Mouse (Mus musculus) spleen, embryonic (tissue): ENCODE measurements around the gene Sdr39u1.

Source experiments
- CTCF ChIA-PET: fragments of 350-600 bp; sonication (Branson Sonifier 250); formaldehyde crosslinking; loops from one replicate; lab custom pipeline; 2022; lab: Charles Lee

Sdr39u1 gene

GRCm38 (mm10) chr14:55857588-55857987 lies 42.5 kb downstream of the Sdr39u1 start:
- CTCF ChIA-PET = no interaction called here

- CTCF ChIA-PET = no interaction called here
These were observed 45.0 kb downstream of the Sdr39u1 start for GRCm38 (mm10) chr14:55855101-55855561.

DNA sequence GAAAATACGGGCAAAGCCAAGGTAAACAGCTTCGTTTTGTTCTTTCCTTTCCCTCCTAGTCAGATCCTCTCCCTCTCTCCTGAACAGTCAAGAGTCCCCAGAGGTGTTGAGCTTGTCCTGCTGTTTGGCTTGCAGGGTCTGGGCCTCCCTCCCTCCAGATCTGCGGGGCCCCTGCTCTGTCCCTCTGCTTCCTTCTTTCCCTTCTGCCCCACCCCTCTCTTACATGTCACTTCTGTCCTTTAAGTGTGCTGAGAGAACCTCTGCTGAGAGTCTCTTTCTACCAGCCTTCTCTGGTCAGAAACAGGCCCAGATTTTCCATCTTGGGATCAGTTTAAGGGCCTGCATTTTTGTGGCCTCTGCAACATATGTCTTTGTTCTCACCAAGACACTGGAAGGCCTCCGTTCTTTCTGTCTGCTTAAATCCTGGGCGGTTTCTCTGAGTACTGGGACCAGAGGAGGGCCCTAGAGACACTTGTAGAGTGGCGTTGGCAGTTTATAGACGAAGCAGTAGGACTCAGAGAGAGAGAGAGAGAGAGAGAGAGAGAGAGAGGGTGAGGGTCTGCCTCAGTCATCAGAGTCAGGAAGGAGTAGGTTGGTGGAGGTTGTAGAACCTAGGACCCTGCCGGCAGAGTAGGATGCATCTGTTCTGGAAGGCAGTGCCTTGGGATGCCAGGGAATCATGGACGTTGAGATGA lies 45.5 kb downstream of the Sdr39u1 start:
- CTCF ChIA-PET = interaction anchor here (0.6 kb wide), 1 partner anchor 13 kb away, joined by 9 read pairs; no protein-coding TSS in a partner anchor

DNA sequence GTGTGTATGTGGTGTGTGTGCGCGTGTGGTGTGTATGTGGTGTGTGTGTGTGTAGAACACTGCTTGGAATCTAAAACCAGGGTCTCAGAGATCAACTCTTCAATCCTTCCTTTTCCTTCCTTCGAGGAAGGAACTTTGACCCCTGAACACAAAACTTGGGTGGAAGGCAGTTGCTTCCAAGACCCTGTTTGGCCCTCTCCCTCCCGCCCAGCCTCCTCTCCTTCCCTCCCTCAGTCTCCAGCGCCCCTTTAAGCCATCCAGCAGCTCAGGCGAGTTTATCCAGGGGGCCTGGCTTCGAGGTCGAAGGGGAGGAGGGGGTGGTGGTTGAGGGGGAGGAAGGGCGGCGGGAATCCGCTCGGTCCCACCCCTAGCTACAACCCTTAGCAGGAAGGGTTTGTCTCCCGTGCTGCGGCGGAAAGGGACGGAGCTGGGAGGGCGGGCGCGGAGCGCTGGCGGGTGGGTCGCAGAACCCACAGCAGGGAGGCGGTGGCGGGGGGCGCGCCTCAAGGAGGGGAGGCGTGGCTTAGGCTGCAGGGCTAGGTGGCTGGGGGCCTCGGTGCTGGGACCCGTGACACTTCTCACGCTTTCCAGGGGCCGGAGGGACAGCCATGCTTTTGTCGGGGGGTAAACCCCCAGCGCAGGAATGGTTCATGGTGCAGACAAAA lies 46.3 kb downstream of the Sdr39u1 start, which contains the start of gene Nynrin:
Gene Nynrin, plus strand, starts transcription at position 390 of the 665 bp plus-strand sequence.
- CTCF ChIA-PET = interaction anchor here (0.7 kb wide), 1 partner anchor 20 kb away, joined by 3 read pairs; no protein-coding TSS in a partner anchor

GRCm38 (mm10) chr14:55852646-55853551 lies 47.2 kb downstream of the Sdr39u1 start:
- CTCF ChIA-PET = interaction anchor here (1.1 kb wide), 1 partner anchor 11 kb away, joined by 3 read pairs; no protein-coding TSS in a partner anchor

DNA sequence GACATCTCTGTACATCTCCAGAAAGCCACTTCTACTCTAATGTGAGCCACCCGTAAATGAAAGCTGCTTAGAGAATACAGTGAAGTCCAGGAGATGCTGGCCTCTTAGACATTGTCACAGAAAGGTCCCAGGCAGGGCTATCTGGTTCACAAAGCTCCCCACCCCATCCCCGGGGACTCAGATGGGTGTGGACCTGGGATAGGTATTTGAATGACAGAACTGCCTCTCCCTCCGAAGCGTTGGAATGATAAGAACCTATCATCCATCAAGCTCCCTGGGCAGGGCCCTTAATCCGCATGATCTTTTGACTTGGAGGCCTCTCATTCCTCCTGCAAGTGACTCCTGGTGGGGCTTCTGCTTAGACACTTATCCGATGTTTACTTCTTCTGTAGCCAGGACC lies 49.2 kb downstream of the Sdr39u1 start:
- CTCF ChIA-PET = no interaction called here
